Mouse (Mus musculus): ENCODE results near the gene Ep300.

Ep300 gene

GRCm38 (mm10) chr15:81584913-81585745 is at the start of gene Ep300:
Ep300 (plus strand) TSS chr15:81585351.
- peak; percentile 98 for DNase-seq (ENCODE audit: low read depth, low spot score)

GRCm38 (mm10) chr15:81535881-81536351 is 49.2 kb upstream of the Ep300 start:
- DNase-seq (ENCODE audit: low read depth, low spot score), result no peak

- no peak for DNase-seq (ENCODE audit: low read depth, low spot score)
These were observed 47.0 kb upstream of the Ep300 start for GRCm38 (mm10) chr15:81538149-81538548.

- DNase-seq (ENCODE audit: low read depth, low spot score), result no peak
These were observed 45.6 kb upstream of the Ep300 start for GRCm38 (mm10) chr15:81539560-81539959.

GRCm38 (mm10) chr15:81544916-81545315 is 40.2 kb upstream of the Ep300 start:
- DNase-seq (ENCODE audit: low read depth, low spot score), result no peak

- DNase-seq (ENCODE audit: low read depth, low spot score), result no peak
These were observed 39.6 kb upstream of the Ep300 start for GRCm38 (mm10) chr15:81545387-81546176.

- no peak for DNase-seq (ENCODE audit: low read depth, low spot score)
These were observed 31.7 kb upstream of the Ep300 start for GRCm38 (mm10) chr15:81553455-81553854.

- DNase-seq (ENCODE audit: low read depth, low spot score), result peak; percentile 75
These were observed 30.4 kb upstream of the Ep300 start for GRCm38 (mm10) chr15:81554558-81555297.

- DNase-seq (ENCODE audit: low read depth, low spot score), result no peak
These were observed 29.2 kb upstream of the Ep300 start for GRCm38 (mm10) chr15:81555986-81556385.

GRCm38 (mm10) chr15:81561501-81561900 is 23.6 kb upstream of the Ep300 start:
- DNase-seq (ENCODE audit: low read depth, low spot score), result no peak

GRCm38 (mm10) chr15:81561996-81562395 is 23.2 kb upstream of the Ep300 start:
- DNase-seq (ENCODE audit: low read depth, low spot score), result no peak

- no peak for DNase-seq (ENCODE audit: low read depth, low spot score)
These were observed 22.4 kb upstream of the Ep300 start for GRCm38 (mm10) chr15:81562491-81563488.

- no peak for DNase-seq (ENCODE audit: low read depth, low spot score)
These were observed 17.1 kb upstream of the Ep300 start for GRCm38 (mm10) chr15:81568093-81568492.

GRCm38 (mm10) chr15:81568592-81568991 is 16.6 kb upstream of the Ep300 start:
- no peak for DNase-seq (ENCODE audit: low read depth, low spot score)

- DNase-seq (ENCODE audit: low read depth, low spot score), result no peak
These were observed 8.2 kb upstream of the Ep300 start for GRCm38 (mm10) chr15:81576961-81577360.

GRCm38 (mm10) chr15:81577743-81578165 is 7.4 kb upstream of the Ep300 start:
- DNase-seq (ENCODE audit: low read depth, low spot score), result no peak

- DNase-seq (ENCODE audit: low read depth, low spot score), result no peak
These were observed 685 bp upstream of the Ep300 start for GRCm38 (mm10) chr15:81584466-81584865.

- DNase-seq (ENCODE audit: low read depth, low spot score), result peak; percentile 60
These were observed 753 bp downstream of the Ep300 start for GRCm38 (mm10) chr15:81585746-81586461.

GRCm38 (mm10) chr15:81586466-81586865 is 1.3 kb downstream of the Ep300 start:
- peak; percentile 10 for DNase-seq (ENCODE audit: low read depth, low spot score)

GRCm38 (mm10) chr15:81587686-81588085 is 2.5 kb downstream of the Ep300 start:
- DNase-seq (ENCODE audit: low read depth, low spot score), result no peak

All from forelimb bud, embryonic 11.5 days (tissue).